Comparison of ENCODE assay signal across 28 mouse cellular contexts in genomic region chr9:119908708-119909107, GRCm38 (mm10). TPM values are rescaled to one million over a fixed set of nuclear protein-coding genes. Genes with fewer than 3 reads are reported as not detected.
"Had no signal": no experiment of that assay in that cellular context is flagged by ENCODE, and none has a peak within 500 bp of the region (broad histone marks: within the 10 kb centered on the region; RNA-seq: fewer than 3 reads in every experiment).

No protein-coding gene starts in this region.

- H3K4me2 ChIP-seq: embryonic facial prominence, embryonic 12.5 days; embryonic facial prominence, embryonic 13.5 days; embryonic facial prominence, embryonic 15.5 days; forebrain, embryonic 12.5 days; forebrain, embryonic 13.5 days; forebrain, embryonic 15.5 days had no signal

- DNase-seq: cerebellum, adult 18-20 months; cerebellum, adult 2 months; cerebellum, adult 8-10 months; cerebellum, adult 9-10 months; cerebellum, adult 9-11 months; cerebellum, postnatal 10 days; cerebellum, postnatal 14 days; cerebellum, postnatal 25 days; cerebellum, postnatal 36 days; embryo, embryonic 11 days; forebrain, postnatal 0 days; gastrocnemius, adult 2 months; gastrocnemius, postnatal 10 days; gastrocnemius, postnatal 14 days; gastrocnemius, postnatal 25 days; gastrocnemius, postnatal 36 days; heart, adult 11 months had no signal

- H3K27me3 ChIP-seq: embryonic facial prominence, embryonic 12.5 days; embryonic facial prominence, embryonic 13.5 days; embryonic facial prominence, embryonic 15.5 days; forebrain, embryonic 12.5 days; forebrain, embryonic 13.5 days; forebrain, embryonic 15.5 days had no signal

- H3K4me3 ChIP-seq: embryonic facial prominence, embryonic 10.5 days; embryonic facial prominence, embryonic 12.5 days; embryonic facial prominence, embryonic 13.5 days; embryonic facial prominence, embryonic 15.5 days; erythroblast, embryonic 14.5 days; forebrain, embryonic 10.5 days; forebrain, embryonic 12.5 days; forebrain, embryonic 13.5 days; forebrain, embryonic 15.5 days; gastrocnemius, adult 2 months had no signal

- H3K9ac ChIP-seq: embryonic facial prominence, embryonic 12.5 days; embryonic facial prominence, embryonic 13.5 days; embryonic facial prominence, embryonic 15.5 days; forebrain, embryonic 12.5 days; forebrain, embryonic 13.5 days; forebrain, embryonic 15.5 days; forebrain, postnatal 0 days had no signal

- H3K27ac ChIP-seq: embryonic facial prominence, embryonic 10.5 days; embryonic facial prominence, embryonic 12.5 days; embryonic facial prominence, embryonic 13.5 days; embryonic facial prominence, embryonic 15.5 days; forebrain, embryonic 10.5 days; forebrain, embryonic 12.5 days; forebrain, embryonic 13.5 days; forebrain, embryonic 15.5 days; gastrocnemius, adult 2 months had no signal

- H3K4me1 ChIP-seq: embryonic facial prominence, embryonic 10.5 days; embryonic facial prominence, embryonic 12.5 days; embryonic facial prominence, embryonic 13.5 days; embryonic facial prominence, embryonic 15.5 days; forebrain, embryonic 10.5 days; forebrain, embryonic 12.5 days; forebrain, embryonic 13.5 days; forebrain, embryonic 15.5 days had no signal

- ATAC-seq: forebrain, embryonic 13.5 days; forebrain, embryonic 14.5 days; forebrain, embryonic 15.5 days; forebrain, embryonic 16.5 days; forebrain, postnatal 0 days had no signal

- H3K9me3 ChIP-seq: embryonic facial prominence, embryonic 10.5 days; embryonic facial prominence, embryonic 12.5 days; embryonic facial prominence, embryonic 13.5 days; embryonic facial prominence, embryonic 15.5 days; forebrain, embryonic 10.5 days; forebrain, embryonic 12.5 days; forebrain, embryonic 13.5 days; forebrain, embryonic 15.5 days had no signal

RNA-seq across cellular contexts. Expression of gene Ttc21a, which starts 28.7 kb away (rescaled TPM):
- polyA plus RNA-seq: erythroblast, embryonic 14.5 days had no signal
